Mouse (Mus musculus) layer of hippocampus, adult 2 months (tissue): ENCODE measurements around the gene Pced1b. TPM values are rescaled to one million over a fixed set of nuclear protein-coding genes. Genes with fewer than 3 reads are reported as not detected.
A peak's percentile ranks its signal among the peaks of the same experiment; 100 is the strongest.

Experiments used
- DNase-seq, 2 experiments: peaks; one replicate each; pipeline ENCODE4 v3.0.0; 2022; ENCODE audit warnings: low spot score in 2 of 2
- H3K27ac ChIP-seq: fragments of 200-600 bp; 2 replicates; pipeline ENCODE4 v1.8.1; 2022
- H3K4me3 ChIP-seq: fragments of 200-600 bp; 2 replicates; pipeline ENCODE4 v1.8.1; 2022; ENCODE audit warnings: mild to moderate bottlenecking
- CTCF ChIP-seq: fragments of 200-600 bp; conservative IDR thresholded peaks from 2 replicates; pipeline ENCODE4 v1.8.1; 2022; ENCODE audit warnings: antibody characterized with exemption, mild to moderate bottlenecking, moderate library complexity
- total RNA-seq, 2 experiments: library from RNA; stranded (reverse); gene quantifications; 2 replicates each; pipeline ENCODE4 v1.2.3; 2021

The Pced1b gene
- total RNA-seq, 2 experiments from 2014 or later = 6.7 to 11.1 TPM

DNA sequence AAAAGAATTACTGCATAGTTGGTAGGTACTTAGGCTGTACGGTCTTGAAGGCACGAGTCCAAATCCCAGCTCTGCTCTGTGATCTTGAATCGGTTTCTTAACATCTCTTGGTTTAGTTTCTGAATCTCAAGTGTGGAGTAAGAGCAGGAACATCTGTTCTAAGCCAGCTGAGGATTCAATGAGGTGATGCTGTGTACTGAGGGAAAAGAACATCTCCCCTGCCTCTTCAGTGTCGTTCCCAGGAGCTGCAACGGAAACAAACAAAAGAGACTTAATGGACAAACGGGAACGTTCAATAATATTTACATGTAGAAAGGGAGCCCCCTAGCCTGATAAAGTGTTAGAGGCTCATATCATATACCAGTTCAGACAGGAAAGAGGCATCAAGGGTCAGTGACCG is 165.4 kb downstream of the Pced1b start:
- TF ChIP-seq CTCF = no peak
- H3K27ac ChIP-seq = no peak overlapping the region
- H3K4me3 ChIP-seq = no peak overlapping the region
- DNase-seq = no peak

DNA sequence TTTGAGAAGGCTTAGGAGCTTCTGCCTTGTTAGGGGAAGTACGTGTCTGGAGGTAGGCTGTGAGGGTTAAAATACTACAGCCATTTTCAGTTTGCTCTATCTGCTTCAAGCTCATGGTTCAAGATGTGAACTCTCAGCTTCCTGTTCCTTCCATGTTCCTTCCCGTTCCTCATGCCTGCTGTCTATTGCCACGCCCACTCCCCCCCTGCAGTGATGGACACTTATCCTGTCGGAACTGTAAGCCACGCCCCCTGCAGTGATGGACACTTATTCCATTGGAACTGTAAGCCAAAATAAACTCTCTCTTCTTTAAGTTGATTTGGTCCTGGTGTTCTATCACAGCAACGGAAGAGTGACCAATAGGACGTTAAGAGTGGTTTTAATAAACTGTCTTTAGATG is 166.0 kb downstream of the Pced1b start:
- TF ChIP-seq CTCF = no peak
- DNase-seq = no peak
- no peak overlapping the region for H3K4me3 ChIP-seq
- no peak overlapping the region for H3K27ac ChIP-seq

DNA sequence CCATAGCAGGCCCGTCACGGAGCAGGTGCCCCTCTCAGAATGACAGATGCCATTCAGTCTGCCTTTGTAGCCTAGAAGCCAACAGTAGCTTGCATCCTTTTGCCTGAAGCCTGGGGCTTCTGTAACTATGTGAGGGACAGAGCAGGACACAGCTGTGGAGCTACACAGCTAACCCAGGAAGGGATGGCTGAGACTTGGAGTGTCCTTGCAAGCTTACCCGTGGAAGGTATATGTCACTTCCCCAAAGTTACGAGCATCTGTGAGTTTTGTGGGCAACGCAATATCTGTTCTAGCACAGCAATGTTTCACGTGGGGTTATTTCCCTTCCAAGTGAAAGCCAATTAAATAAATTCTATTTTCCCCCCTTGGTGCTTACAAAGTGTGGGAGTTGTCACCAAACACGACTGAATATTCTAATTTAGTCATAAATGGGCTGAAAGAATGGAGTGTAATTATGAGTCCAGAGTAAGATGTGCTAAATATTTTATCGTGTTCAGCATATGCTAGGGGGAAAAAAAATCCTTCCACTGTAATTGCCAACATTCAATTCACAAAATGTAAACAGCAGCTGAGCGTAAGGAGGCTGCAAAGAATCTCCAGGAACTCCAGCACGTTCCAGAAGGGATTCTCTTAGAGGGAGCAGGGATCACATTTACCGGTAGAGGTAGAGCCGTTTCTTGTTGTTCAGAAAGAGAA is 168.0 kb downstream of the Pced1b start:
- DNase-seq = peak in 1 of 2 experiments; percentile 10
- TF ChIP-seq CTCF = no peak
- Histone ChIP-seq H3K27ac (no peak overlapping the region), H3K4me3 (no peak overlapping the region)

DNA sequence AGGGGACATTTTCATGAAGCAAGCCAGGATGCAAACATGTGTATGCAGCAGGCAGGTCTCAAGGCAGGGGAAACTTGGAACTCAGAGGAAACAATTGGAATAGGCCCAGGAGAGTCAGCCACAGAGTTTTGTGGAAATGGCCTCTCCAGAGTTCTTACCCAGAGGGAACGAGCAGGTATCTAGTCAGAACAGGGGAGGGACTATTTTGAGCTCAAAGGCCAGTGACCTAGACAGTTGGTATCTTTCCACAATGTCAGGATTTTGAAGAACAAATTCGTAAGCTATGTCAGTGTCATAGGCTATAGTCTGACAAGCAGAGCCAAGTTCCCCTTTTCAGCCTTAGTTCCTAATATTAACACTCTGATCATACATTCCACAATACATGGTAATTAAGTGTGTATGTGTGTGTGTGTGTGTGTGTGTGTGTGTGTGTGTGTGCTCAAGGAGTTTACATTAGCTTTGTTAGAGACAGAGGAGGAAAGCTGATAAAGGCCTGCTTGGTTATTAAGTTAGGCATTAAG is 168.6 kb downstream of the Pced1b start:
- no peak for TF ChIP-seq CTCF
- no peak for DNase-seq
- no peak overlapping the region for H3K27ac ChIP-seq

DNA sequence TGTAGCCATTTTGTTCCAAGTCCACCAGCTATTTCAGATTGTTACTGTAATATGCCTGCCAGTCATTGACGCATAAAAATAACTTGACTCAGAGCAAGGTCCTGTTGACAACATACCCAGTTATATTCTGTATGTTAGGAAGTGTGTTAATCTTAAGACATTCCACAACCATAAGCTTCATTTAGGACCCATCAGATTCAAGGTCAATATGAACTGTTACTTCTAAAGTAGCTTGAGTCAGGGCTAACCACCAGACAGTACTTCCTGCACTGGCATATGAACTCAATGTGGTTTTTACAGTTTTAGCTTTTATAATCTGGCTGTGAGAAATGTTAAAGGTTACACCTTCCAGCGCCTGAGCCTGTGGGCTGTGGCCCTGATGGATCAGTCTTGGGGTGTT is 173.4 kb downstream of the Pced1b start:
- H3K27ac ChIP-seq = no peak overlapping the region
- no peak for DNase-seq
- H3K4me3 ChIP-seq = no peak overlapping the region
- TF ChIP-seq CTCF = no peak

More for the DNA sequence above, 168.6 kb downstream of the Pced1b start:
- H3K4me3 ChIP-seq = no peak overlapping the region

DNA sequence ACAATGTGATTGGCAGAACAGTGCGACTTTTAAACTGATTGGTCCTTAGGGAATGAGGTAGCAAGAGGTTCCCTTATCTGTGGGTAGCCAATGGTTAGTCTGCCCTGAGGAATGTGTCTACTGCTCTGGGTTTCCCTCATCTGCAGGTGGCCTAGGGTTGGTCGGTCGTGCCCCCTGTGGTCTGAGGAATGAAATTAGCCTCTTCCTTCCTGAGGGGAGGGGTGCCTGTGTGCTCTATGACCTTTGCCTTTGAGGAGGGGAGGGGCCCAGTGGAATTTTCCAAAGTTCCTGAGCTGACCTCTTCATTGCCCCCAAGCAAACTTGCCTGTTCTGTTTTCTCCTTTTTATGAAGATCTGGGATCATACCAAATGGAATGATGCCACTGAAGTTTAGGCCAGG is 174.6 kb downstream of the Pced1b start:
- Histone ChIP-seq H3K4me3 (no peak overlapping the region), H3K27ac (no peak overlapping the region)
- TF ChIP-seq CTCF = no peak
- no peak for DNase-seq

DNA sequence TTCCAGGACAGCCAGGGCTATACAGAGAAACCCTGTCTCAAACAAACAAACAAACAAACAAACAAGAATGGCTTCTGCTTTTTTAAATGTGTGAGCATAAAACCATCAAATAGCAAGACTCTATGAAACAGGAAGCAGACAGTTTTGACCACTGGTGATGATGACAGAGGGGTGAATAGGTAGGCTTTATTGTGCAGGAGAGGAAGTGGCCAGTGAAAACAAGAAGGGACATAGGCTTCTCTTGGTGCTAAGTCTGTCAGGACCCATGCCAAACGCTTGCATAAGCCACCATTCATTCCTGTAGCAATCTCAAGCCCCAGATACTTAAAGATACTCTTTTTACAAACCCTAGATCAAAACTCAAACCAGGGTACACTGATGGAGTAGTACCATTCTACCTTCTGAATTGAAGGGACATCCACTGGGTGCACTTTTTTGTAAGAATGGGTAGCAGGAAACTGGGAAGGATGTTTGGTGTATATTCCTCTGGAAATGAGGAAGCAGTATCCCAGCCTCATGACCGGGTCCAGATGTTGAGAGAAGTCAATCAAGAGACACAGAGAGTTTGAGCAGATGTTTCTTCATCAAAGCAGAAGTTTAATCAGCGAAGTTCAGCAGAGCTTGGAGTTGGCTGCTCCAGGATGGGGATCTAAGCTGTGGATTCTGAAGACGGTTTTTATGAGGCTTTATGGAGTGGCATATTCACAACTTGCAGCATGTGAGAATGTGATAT is 175.5 kb downstream of the Pced1b start:
- TF ChIP-seq CTCF = no peak

DNA sequence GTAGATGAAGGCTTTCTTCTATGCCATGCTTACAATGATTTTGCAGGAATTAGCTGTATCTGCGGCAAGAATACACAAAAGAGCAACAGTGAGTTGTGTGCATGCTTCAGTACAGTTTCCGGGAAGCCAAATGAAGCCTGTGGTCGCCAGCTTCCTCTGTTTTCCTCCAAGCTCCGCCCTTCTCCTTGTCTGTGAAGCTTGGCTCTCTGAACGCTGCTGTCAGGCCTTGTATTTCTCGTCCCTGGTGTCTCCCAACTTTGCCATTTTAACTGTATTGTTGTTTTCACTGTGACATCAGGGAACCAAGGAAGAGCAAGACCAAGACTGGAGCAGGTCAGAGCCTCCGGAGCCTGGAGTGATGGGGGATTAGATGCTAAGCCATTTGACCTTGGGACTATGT is 177.5 kb downstream of the Pced1b start:
- Histone ChIP-seq H3K27ac (no peak overlapping the region), H3K4me3 (no peak overlapping the region)
- DNase-seq = no peak
- no peak for TF ChIP-seq CTCF

More for the DNA sequence above, 175.5 kb downstream of the Pced1b start:
- H3K4me3 ChIP-seq = no peak overlapping the region
- DNase-seq = no peak
- no peak overlapping the region for H3K27ac ChIP-seq

DNA sequence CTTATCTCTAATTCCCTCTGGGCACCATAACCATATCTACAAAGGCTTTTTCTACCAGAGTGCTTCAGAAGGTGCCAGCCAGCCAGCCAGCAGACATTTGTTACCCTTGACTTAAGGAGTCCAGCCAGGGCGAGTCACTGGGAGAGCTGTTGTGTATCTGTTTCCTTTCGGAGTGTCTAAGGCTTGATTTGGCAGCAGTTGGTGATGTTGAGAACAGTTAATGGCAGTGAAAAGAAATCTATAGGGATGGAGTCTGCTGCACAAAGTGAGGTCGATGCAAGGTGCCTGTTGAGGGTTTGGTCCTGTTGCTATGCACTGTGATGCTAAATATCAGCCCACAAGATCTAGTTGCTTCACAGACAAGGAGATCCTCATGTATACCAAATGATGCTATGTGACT is 178.1 kb downstream of the Pced1b start:
- Histone ChIP-seq H3K4me3 (no peak overlapping the region), H3K27ac (no peak overlapping the region)
- TF ChIP-seq CTCF = no peak
- no peak for DNase-seq

DNA sequence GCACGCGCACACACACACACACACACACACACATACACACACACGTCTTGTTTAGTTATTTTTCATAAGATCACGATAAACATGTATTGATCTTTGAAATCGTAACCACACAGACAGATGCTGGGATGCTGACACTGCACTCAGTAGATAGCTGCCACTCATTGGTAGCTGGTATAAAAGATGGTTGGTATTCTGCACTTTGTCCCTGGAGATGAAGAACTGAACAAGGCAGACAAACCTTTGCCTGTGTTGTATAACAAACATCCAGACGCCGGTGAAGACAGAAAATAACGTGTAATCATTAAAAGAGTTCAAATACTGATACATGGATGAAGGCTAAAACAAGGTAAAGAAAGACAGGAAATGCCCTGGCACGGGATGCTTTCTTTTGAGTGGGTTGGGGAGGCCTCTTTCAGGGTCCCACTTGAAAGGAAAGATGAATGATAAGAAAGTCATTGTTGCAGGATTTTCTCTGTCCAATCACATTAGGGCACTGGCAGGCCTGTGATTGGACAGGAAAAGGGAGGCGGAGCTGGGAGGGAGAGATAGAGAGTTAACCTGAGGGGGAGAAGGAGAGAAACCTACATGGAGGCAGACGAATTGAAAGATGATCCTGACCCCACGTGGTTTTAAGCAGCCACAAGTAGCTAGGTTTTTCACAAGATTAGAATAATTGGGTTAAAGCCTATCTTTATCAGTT is 182.4 kb downstream of the Pced1b start:
- DNase-seq = no peak
- TF ChIP-seq CTCF = no peak
- no peak overlapping the region for H3K27ac ChIP-seq
- no peak overlapping the region for H3K4me3 ChIP-seq

DNA sequence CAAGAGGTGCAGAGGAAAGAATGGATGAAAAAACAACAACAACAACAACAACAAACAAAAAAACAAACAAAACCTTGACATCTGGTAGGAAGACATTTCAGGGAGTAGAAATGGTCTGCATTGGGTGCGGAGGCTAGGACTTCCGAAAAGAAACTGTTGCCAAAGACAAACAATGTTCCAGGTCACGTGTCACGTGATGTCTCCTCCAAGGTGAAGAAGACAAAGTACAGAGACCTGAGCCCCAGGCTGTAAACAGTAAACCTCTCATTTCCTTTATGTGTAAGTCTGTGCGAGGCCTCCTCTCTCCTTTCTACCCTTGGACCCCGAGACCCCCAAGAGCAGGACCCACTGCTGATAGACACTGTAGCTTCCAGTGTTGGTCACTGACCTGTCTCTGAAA is 184.6 kb downstream of the Pced1b start:
- TF ChIP-seq CTCF = no peak
- DNase-seq = no peak
- no peak overlapping the region for H3K4me3 ChIP-seq

DNA sequence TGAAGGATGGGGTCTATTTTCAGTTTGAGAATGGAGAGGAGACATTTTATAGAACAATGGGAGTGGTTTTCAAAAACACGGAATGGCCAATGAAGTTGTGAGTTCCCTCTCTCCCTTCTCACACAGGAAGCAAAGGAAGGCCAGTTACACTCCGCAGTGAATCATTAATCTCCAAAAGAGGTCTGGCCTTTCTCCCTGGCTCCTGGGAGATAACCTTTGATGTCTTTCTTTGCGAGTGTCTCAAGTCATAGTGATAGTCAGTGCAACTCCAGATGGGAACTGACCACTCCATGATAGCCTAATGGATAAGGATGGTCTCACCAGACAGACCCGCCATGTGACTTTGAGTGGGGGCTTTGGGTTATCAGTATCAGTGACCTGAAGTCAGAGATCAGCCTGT is 185.3 kb downstream of the Pced1b start:
- Histone ChIP-seq H3K4me3 (no peak overlapping the region), H3K27ac (no peak overlapping the region)
- TF ChIP-seq CTCF = no peak
- no peak for DNase-seq

More for the DNA sequence above, 184.6 kb downstream of the Pced1b start:
- H3K27ac ChIP-seq = no peak overlapping the region

Other genes with a start within 250 kb of the Pced1b start
- gene Slc38a4, start 191.2 kb upstream of the Pced1b start, total RNA-seq = 1 to 10 TPM in 1 of 2 experiments, under 1 TPM in 1; 0.82 to 1.2 TPM
- 10 to 100 TPM; 22.2 to 22.9 TPM for gene Amigo2, start 180 bp downstream of the Pced1b start, total RNA-seq